Mouse (Mus musculus) C2C12 (cell line): ENCODE data around the gene Gpr108.

Source experiments
- CEBPB ChIP-seq: IDR thresholded peaks from one replicate; pipeline ENCODE4 v1.6.1; 2011; ENCODE audit warnings: low read depth, mild to moderate bottlenecking, control low read depth, moderate library complexity
- CTCF ChIP-seq: IDR thresholded peaks from one replicate; pipeline ENCODE4 v1.5.1; 2011; ENCODE audit not compliant: control insufficient read depth, insufficient read depth, insufficient read length
- MYOG ChIP-seq: IDR thresholded peaks from one replicate; pipeline ENCODE4 v1.6.1; 2011; ENCODE audit not compliant: control insufficient read depth, insufficient read length; ENCODE audit errors: extremely low read depth

DNA sequence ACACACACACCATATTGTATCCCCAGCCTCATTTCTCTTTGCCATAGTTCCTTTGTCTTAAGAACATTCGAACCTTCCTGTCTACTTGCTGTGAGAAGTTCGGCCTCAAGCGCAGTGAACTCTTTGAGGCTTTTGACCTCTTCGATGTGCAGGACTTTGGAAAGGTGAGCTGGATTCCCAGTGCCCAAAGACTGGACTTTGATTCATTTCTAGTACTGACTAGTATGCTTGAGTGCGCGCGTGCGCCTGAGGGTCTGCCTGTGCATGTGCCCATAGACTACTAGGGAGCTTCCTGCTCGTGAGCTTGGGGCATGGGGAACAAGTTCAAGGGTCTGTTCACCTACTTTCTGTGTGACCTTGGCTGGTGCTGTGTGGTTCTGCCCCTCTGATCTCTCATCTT, 47.7 kb upstream of the Gpr108 start:
- TF ChIP-seq CTCF = no peak
- no peak for TF ChIP-seq CEBPB
- no peak for TF ChIP-seq MYOG
